Mouse (Mus musculus) MEL (cell line): ENCODE results near the gene Mta1. TPM values are rescaled to one million over a fixed set of nuclear protein-coding genes. Genes with fewer than 3 reads are reported as not detected.
A peak's percentile ranks its signal among the peaks of the same experiment; 100 is the strongest.

Source experiments
- DNase-seq: peaks from one replicate; pipeline ENCODE4 v3.0.0; 2011; ENCODE audit warnings: low read depth, low spot score
- H3K27ac ChIP-seq: 2 replicates; pipeline ENCODE4 v1.5.1; 2012; ENCODE audit warnings: low read depth, mild to moderate bottlenecking, control low read depth, low read length, moderate library complexity; ENCODE audit not compliant: control insufficient read depth
- H3K27me3 ChIP-seq, 2 experiments: fragments of 150-350 bp in 1 of 2; sonication (generic) in 1 of 2; 2 replicates each; pipeline ENCODE4 v1.6.1; 2012; ENCODE audit warnings: low read length in 2 of 2, mild to moderate bottlenecking in 2 of 2, improper control_type of control experiment in 1 of 2, moderate library complexity in 1 of 2; ENCODE audit not compliant: insufficient read depth in 2 of 2, control insufficient read depth in 1 of 2
- H3K36me3 ChIP-seq, 2 experiments: 2 replicates each; pipeline ENCODE4 v1.6.1; 2012 to 2014; ENCODE audit warnings: low read length in 2 of 2, improper control_type of control experiment in 1 of 2, inconsistent platforms in 1 of 2, mild to moderate bottlenecking in 1 of 2; ENCODE audit not compliant: insufficient read depth in 2 of 2, control insufficient read depth in 1 of 2
- H3K4me1 ChIP-seq, 2 experiments: fragments of 150-350 bp in 1 of 2; sonication (generic) in 1 of 2; 2 replicates each; pipeline ENCODE4 v1.6.1; 2012; ENCODE audit warnings: low read length in 2 of 2, improper control_type of control experiment in 1 of 2, mild to moderate bottlenecking in 1 of 2; ENCODE audit not compliant: insufficient read depth in 2 of 2, control insufficient read depth in 1 of 2
- H3K4me3 ChIP-seq, 2 experiments: fragments of 150-350 bp in 1 of 2; sonication (generic) in 1 of 2; 2 replicates each; pipeline ENCODE4 v1.5.1; 2012; ENCODE audit warnings: low read depth in 2 of 2, low read length in 2 of 2, mild to moderate bottlenecking in 2 of 2, moderate library complexity in 2 of 2, control low read depth in 1 of 2, improper control_type of control experiment in 1 of 2; ENCODE audit not compliant: control insufficient read depth in 1 of 2, insufficient read depth in 1 of 2
- H3K79me2 ChIP-seq: 2 replicates; pipeline ENCODE4 v1.6.1; 2012; ENCODE audit warnings: mild to moderate bottlenecking, low read length, moderate library complexity; ENCODE audit not compliant: control insufficient read depth, poor library complexity, insufficient read depth
- H3K9ac ChIP-seq: 2 replicates; pipeline ENCODE4 v1.6.1; 2012; ENCODE audit warnings: low read depth, mild to moderate bottlenecking, control low read depth, low read length, moderate library complexity; ENCODE audit not compliant: control insufficient read depth, poor library complexity, severe bottlenecking
- H3K9me3 ChIP-seq: fragments of 150-350 bp; sonication (generic); replicated peaks from 2 replicates; pipeline ENCODE4 v1.6.1; 2012; ENCODE audit warnings: mild to moderate bottlenecking, low read length, improper control_type of control experiment, moderate library complexity; ENCODE audit not compliant: insufficient read depth
- CTCF ChIP-seq, 3 experiments: IDR thresholded peaks in 2 of 3; conservative IDR thresholded peaks in 1 of 3; 2 replicates each; pipeline ENCODE4 v1.5.1; 2011 to 2012; ENCODE audit warnings: low read length in 3 of 3, low read depth in 2 of 3, mild to moderate bottlenecking in 2 of 3, improper control_type of control experiment in 1 of 3, inconsistent platforms in 1 of 3, mixed read lengths in 1 of 3, moderate library complexity in 1 of 3; ENCODE audit not compliant: control insufficient read depth in 1 of 3, insufficient read depth in 1 of 3, poor library complexity in 1 of 3, severe bottlenecking in 1 of 3
- GABPA ChIP-seq: IDR thresholded peaks from 2 replicates; pipeline ENCODE4 v1.6.1; 2012; ENCODE audit warnings: low read depth, mild to moderate bottlenecking, inconsistent platforms, low read length, improper control_type of control experiment, moderate library complexity
- JUND ChIP-seq: IDR thresholded peaks from 2 replicates; pipeline ENCODE4 v1.6.1; 2011; ENCODE audit warnings: low read depth, mild to moderate bottlenecking, improper control_type of control experiment, low read length
- MAFK ChIP-seq: IDR thresholded peaks from 2 replicates; pipeline ENCODE4 v1.6.1; 2011; ENCODE audit warnings: low read depth, mild to moderate bottlenecking, low read length, improper control_type of control experiment, borderline replicate concordance
- MEF2A ChIP-seq: IDR thresholded peaks from 2 replicates; pipeline ENCODE4 v1.6.1; 2014; ENCODE audit warnings: low read depth, mild to moderate bottlenecking, inconsistent platforms, low read length, improper control_type of control experiment; ENCODE audit not compliant: poor library complexity, insufficient replicate concordance, severe bottlenecking; ENCODE audit errors: extremely low read depth
- MYC ChIP-seq: IDR thresholded peaks from 2 replicates; pipeline ENCODE4 v1.6.1; 2011; ENCODE audit warnings: low read depth, mild to moderate bottlenecking, low read length, improper control_type of control experiment, moderate library complexity
- POLR2A ChIP-seq, 2 experiments: IDR thresholded peaks; 2 replicates each; pipeline ENCODE4 v1.6.1; 2011 to 2012; ENCODE audit warnings: low read length in 2 of 2, mild to moderate bottlenecking in 2 of 2, control low read depth in 1 of 2, improper control_type of control experiment in 1 of 2, low read depth in 1 of 2, moderate library complexity in 1 of 2; ENCODE audit not compliant: control insufficient read depth in 1 of 2, insufficient read depth in 1 of 2, poor library complexity in 1 of 2
- TBP ChIP-seq: IDR thresholded peaks from 2 replicates; pipeline ENCODE4 v1.8.0; 2011; ENCODE audit warnings: low read depth, low read length, improper control_type of control experiment
- UBTF ChIP-seq: IDR thresholded peaks from 2 replicates; pipeline ENCODE4 v1.6.1; 2012; ENCODE audit warnings: low read depth, mild to moderate bottlenecking, inconsistent platforms, low read length, improper control_type of control experiment, moderate library complexity, borderline replicate concordance; ENCODE audit not compliant: insufficient read depth
- USF2 ChIP-seq, 2 experiments: IDR thresholded peaks; 2 replicates each; pipeline ENCODE4 v1.6.1; 2011 to 2012; ENCODE audit warnings: improper control_type of control experiment in 2 of 2, low read length in 2 of 2, borderline replicate concordance in 1 of 2, inconsistent platforms in 1 of 2, low read depth in 1 of 2, mild to moderate bottlenecking in 1 of 2; ENCODE audit not compliant: insufficient read depth in 1 of 2
- ZC3H11A ChIP-seq: IDR thresholded peaks from 2 replicates; pipeline ENCODE4 v1.6.1; 2012; ENCODE audit warnings: low read depth, mild to moderate bottlenecking, inconsistent platforms, low read length, improper control_type of control experiment
- polyA plus RNA-seq, 2 experiments: library from polyadenylated mRNA; stranded (reverse) in 1 of 2; unstranded in 1 of 2; fragments of >175 nt in 1 of 2; fragments of >200 nt in 1 of 2; gene quantifications; 2 replicates each; pipeline versions ENCODE4 v1.2.1 to v1.2.4; 2012; ENCODE audit warnings: low replicate concordance in 2 of 2, low read depth in 1 of 2; ENCODE audit not compliant: insufficient read length in 2 of 2, insufficient read depth in 1 of 2, missing spikeins in 1 of 2
- total RNA-seq: library from RNA; depleted of rRNA; stranded (reverse); fragments of 300-350 nt; gene quantifications from 2 replicates; pipeline ENCODE4 v1.2.3, GENCODE M21; 2012

Gene Mta1
- total and polyA plus RNA-seq, 3 experiments = 69.0 to 410 (median 99.5) TPM

- H3K27ac ChIP-seq = no peak overlapping the region
Measured at GRCm38 (mm10) chr12:113100448-113101076, 2.5 kb downstream of the Mta1 start.

GRCm38 (mm10) chr12:113101251-113101960 lies 3.3 kb downstream of the Mta1 start:
- Histone ChIP-seq H3K79me2 (peaks cover 84% of the 10 kb centered on the region), H3K4me3 (no peak overlapping the region), H3K27me3 (no peaks in the 10 kb centered on the region), H3K36me3 (peaks cover 2 to 28% of the 10 kb centered on the region in 2 experiments), H3K4me1 (peaks cover 17 to 44% of the 10 kb centered on the region in 2 experiments), H3K9ac (no peak overlapping the region), H3K9me3 (no peaks in the 10 kb centered on the region), H3K27ac (no peak overlapping the region)
- no peak for TF ChIP-seq MAFK
- no peak for TF ChIP-seq JUND
- TF ChIP-seq UBTF = no peak
- no peak for TF ChIP-seq CTCF (IDR thresholded peaks at IDR 0.05 in 2 of 3, conservative IDR thresholded peaks at IDR 0.05 in 1 of 3; ENCODE audit: control insufficient read depth in 1 of 3, insufficient read depth in 1 of 3, low read depth in 2 of 3, low read length in 3 of 3, poor library complexity in 1 of 3, severe bottlenecking in 1 of 3)
- TF ChIP-seq MYC = no peak
- TF ChIP-seq USF2 (IDR thresholded peaks at IDR 0.05; ENCODE audit: borderline replicate concordance in 1 of 2, insufficient read depth in 1 of 2, low read depth in 1 of 2, low read length in 2 of 2) = no peak
- no peak for TF ChIP-seq MEF2A
- no peak for TF ChIP-seq ZC3H11A
- TF ChIP-seq POLR2A (IDR thresholded peaks at IDR 0.05; ENCODE audit: control insufficient read depth in 1 of 2, insufficient read depth in 1 of 2, low read depth in 1 of 2, low read length in 2 of 2, poor library complexity in 1 of 2) = no peak
- TF ChIP-seq GABPA = no peak
- no peak for DNase-seq

More at GRCm38 (mm10) chr12:113100448-113101076, 2.5 kb downstream of the Mta1 start:
- DNase-seq = peak; percentile 59
- no peak overlapping the region for H3K4me3 ChIP-seq
- H3K79me2 ChIP-seq = peaks cover 75% of the 10 kb centered on the region
- H3K27me3 ChIP-seq = 0 out of 4 replicates have a peak, but pooled peaks cover 0 to 1% of the 10 kb centered on the region in 2 experiments
- peaks cover 2 to 21% of the 10 kb centered on the region in 2 experiments for H3K36me3 ChIP-seq
- H3K4me1 ChIP-seq = peaks cover 11 to 35% of the 10 kb centered on the region in 2 experiments; a peak in 3 of 4 replicates
- H3K9me3 ChIP-seq = no peaks in the 10 kb centered on the region
- TF ChIP-seq POLR2A (IDR thresholded peaks at IDR 0.05; ENCODE audit: control insufficient read depth in 1 of 2, insufficient read depth in 1 of 2, low read depth in 1 of 2, low read length in 2 of 2, poor library complexity in 1 of 2) = peak in 1 of 2 experiments; percentile 43; a peak in 1 of 4 replicates
- no peak for TF ChIP-seq TBP
- TF ChIP-seq, all 39 proteins: peak for 1
- H3K9ac ChIP-seq = no peak overlapping the region
